Mouse (Mus musculus): Measurements from ENCODE around the gene Olfr1357. TPM values are rescaled to one million over a fixed set of nuclear protein-coding genes. Genes with fewer than 3 reads are reported as not detected.

The Olfr1357 gene
- polyA plus RNA-seq, 1 experiment from 2014 or later = not detected

- Histone ChIP-seq H3K4me2 (no peak overlapping the region), H3K36me3 (ENCODE audit: control insufficient read depth, insufficient read depth, low read length) (peaks cover under 1% of the 10 kb centered on the region; the same call in 1 of the 2 replicates), H3K4me1 (ENCODE audit: control insufficient read depth, insufficient read depth, low read length) (peaks cover 10% of the 10 kb centered on the region; the same call in 1 of the 2 replicates), H3K4me3 (ENCODE audit: low read depth, low read length) (no peak overlapping the region), H3K9me3 (ENCODE audit: control insufficient read depth, low read length) (no peaks in the 10 kb centered on the region), H3K9ac (ENCODE audit: low read length) (no peak overlapping the region), H3K27ac (ENCODE audit: low read depth, low read length) (no peak overlapping the region), H3K27me3 (ENCODE audit: control insufficient read depth, insufficient read depth, low read length) (no peaks in the 10 kb centered on the region)
- DNase-seq (ENCODE audit: low spot score, missing footprints) = peak; percentile 59
- ATAC-seq (ENCODE audit: low FRiP score) = no peak
These were observed 23.3 kb downstream of the Olfr1357 start for GRCm38 (mm10) chr10:78594566-78594965.

GRCm38 (mm10) chr10:78594157-78594556, 23.7 kb downstream of the Olfr1357 start:
- WGBS = 86% methylated on average over 6 of the region's 6 CpGs
- DNase-seq (ENCODE audit: low spot score, missing footprints) = peak; percentile 8
- peaks cover 3% of the 10 kb centered on the region; the same call in 1 of the 2 replicates for H3K36me3 ChIP-seq (ENCODE audit: control insufficient read depth, insufficient read depth, low read length)

GRCm38 (mm10) chr10:78593736-78594135, 24.1 kb downstream of the Olfr1357 start:
- no peak overlapping the region for H3K4me2 ChIP-seq
- no peak for ATAC-seq (ENCODE audit: low FRiP score)
- H3K27me3 ChIP-seq (ENCODE audit: control insufficient read depth, insufficient read depth, low read length) = no peaks in the 10 kb centered on the region
- no peak overlapping the region for H3K27ac ChIP-seq (ENCODE audit: low read depth, low read length)
- peaks cover 3% of the 10 kb centered on the region for H3K36me3 ChIP-seq (ENCODE audit: control insufficient read depth, insufficient read depth, low read length)
- no peak overlapping the region for H3K4me3 ChIP-seq (ENCODE audit: low read depth, low read length)
- 92% methylated on average over 5 of the region's 5 CpGs for WGBS
- peaks cover 10% of the 10 kb centered on the region; the same call in 1 of the 2 replicates for H3K4me1 ChIP-seq (ENCODE audit: control insufficient read depth, insufficient read depth, low read length)
- H3K9ac ChIP-seq (ENCODE audit: low read length) = no peak overlapping the region
- no peaks in the 10 kb centered on the region for H3K9me3 ChIP-seq (ENCODE audit: control insufficient read depth, low read length)
- peak; percentile 56 for DNase-seq (ENCODE audit: low spot score, missing footprints)

More at GRCm38 (mm10) chr10:78594157-78594556, 23.7 kb downstream of the Olfr1357 start:
- no peak for ATAC-seq (ENCODE audit: low FRiP score)
- Histone ChIP-seq H3K4me2 (no peak overlapping the region), H3K9me3 (ENCODE audit: control insufficient read depth, low read length) (no peaks in the 10 kb centered on the region), H3K9ac (ENCODE audit: low read length) (no peak overlapping the region), H3K4me1 (ENCODE audit: control insufficient read depth, insufficient read depth, low read length) (peaks cover 10% of the 10 kb centered on the region; the same call in 1 of the 2 replicates), H3K4me3 (ENCODE audit: low read depth, low read length) (no peak overlapping the region), H3K27me3 (ENCODE audit: control insufficient read depth, insufficient read depth, low read length) (no peaks in the 10 kb centered on the region), H3K27ac (ENCODE audit: low read depth, low read length) (no peak overlapping the region)

GRCm38 (mm10) chr10:78592856-78593379, 25.0 kb downstream of the Olfr1357 start:
- H3K4me1 ChIP-seq (ENCODE audit: control insufficient read depth, insufficient read depth, low read length) = peaks cover 10% of the 10 kb centered on the region; the same call in 1 of the 2 replicates
- H3K9me3 ChIP-seq (ENCODE audit: control insufficient read depth, low read length) = no peaks in the 10 kb centered on the region
- no peak for ATAC-seq (ENCODE audit: low FRiP score)
- no peaks in the 10 kb centered on the region for H3K27me3 ChIP-seq (ENCODE audit: control insufficient read depth, insufficient read depth, low read length)
- H3K9ac ChIP-seq (ENCODE audit: low read length) = no peak overlapping the region
- no peak overlapping the region for H3K4me3 ChIP-seq (ENCODE audit: low read depth, low read length)
- H3K4me2 ChIP-seq = no peak overlapping the region
- H3K27ac ChIP-seq (ENCODE audit: low read depth, low read length) = no peak overlapping the region
- DNase-seq (ENCODE audit: low spot score, missing footprints) = peak; percentile 79
- H3K36me3 ChIP-seq (ENCODE audit: control insufficient read depth, insufficient read depth, low read length) = peaks cover 3% of the 10 kb centered on the region
- 91% methylated on average over 4 of the region's 4 CpGs for WGBS

GRCm38 (mm10) chr10:78591406-78592328, 26.2 kb downstream of the Olfr1357 start, which contains the start of gene Syde1:
Syde1 (minus strand) TSS chr10:78591964.
- peak; percentile 94 for DNase-seq (ENCODE audit: low spot score, missing footprints)
- WGBS = 5% methylated on average over 40 of the region's 54 CpGs
- H3K4me1 ChIP-seq (ENCODE audit: control insufficient read depth, insufficient read depth, low read length) = peaks cover 10% of the 10 kb centered on the region; the same call in 1 of the 2 replicates
- H3K36me3 ChIP-seq (ENCODE audit: control insufficient read depth, insufficient read depth, low read length) = peaks cover 9% of the 10 kb centered on the region
- no peaks in the 10 kb centered on the region for H3K27me3 ChIP-seq (ENCODE audit: control insufficient read depth, insufficient read depth, low read length)
- peak; percentile 80 for ATAC-seq (ENCODE audit: low FRiP score)
- peak within 1 kb of the TSS; percentile 80 for H3K9ac ChIP-seq (ENCODE audit: low read length)
- H3K27ac ChIP-seq (ENCODE audit: low read depth, low read length) = no peak within 1 kb of the TSS
- H3K9me3 ChIP-seq (ENCODE audit: control insufficient read depth, low read length) = no peaks in the 10 kb centered on the region
- peak within 1 kb of the TSS; percentile 66 for H3K4me2 ChIP-seq
- H3K4me3 ChIP-seq (ENCODE audit: low read depth, low read length) = peak within 1 kb of the TSS; percentile 49

- H3K9me3 ChIP-seq (ENCODE audit: control insufficient read depth, low read length) = no peaks in the 10 kb centered on the region
- H3K4me1 ChIP-seq (ENCODE audit: control insufficient read depth, insufficient read depth, low read length) = peaks cover 10% of the 10 kb centered on the region; the same call in 1 of the 2 replicates
- no peak overlapping the region for H3K27ac ChIP-seq (ENCODE audit: low read depth, low read length)
- no peak for DNase-seq (ENCODE audit: low spot score, missing footprints)
- peak overlapping the region; percentile 49 for H3K4me3 ChIP-seq (ENCODE audit: low read depth, low read length)
- H3K36me3 ChIP-seq (ENCODE audit: control insufficient read depth, insufficient read depth, low read length) = peaks cover 9% of the 10 kb centered on the region
- peak overlapping the region; percentile 80; the same call in 1 of the 2 replicates for H3K9ac ChIP-seq (ENCODE audit: low read length)
- no peaks in the 10 kb centered on the region for H3K27me3 ChIP-seq (ENCODE audit: control insufficient read depth, insufficient read depth, low read length)
- 60% methylated on average over 9 of the region's 9 CpGs for WGBS
- no peak; the same call in 1 of the 2 replicates for ATAC-seq (ENCODE audit: low FRiP score)
- H3K4me2 ChIP-seq = peak overlapping the region; percentile 66
These were observed 27.1 kb downstream of the Olfr1357 start for GRCm38 (mm10) chr10:78590744-78591143.

GRCm38 (mm10) chr10:78589901-78590300, 28.0 kb downstream of the Olfr1357 start:
- 92% methylated on average over 8 of the region's 8 CpGs for WGBS
- Histone ChIP-seq H3K27ac (ENCODE audit: low read depth, low read length) (no peak overlapping the region), H3K27me3 (ENCODE audit: control insufficient read depth, insufficient read depth, low read length) (no peaks in the 10 kb centered on the region), H3K9me3 (ENCODE audit: control insufficient read depth, low read length) (no peaks in the 10 kb centered on the region), H3K9ac (ENCODE audit: low read length) (no peak overlapping the region), H3K4me3 (ENCODE audit: low read depth, low read length) (no peak overlapping the region), H3K4me1 (ENCODE audit: control insufficient read depth, insufficient read depth, low read length) (peaks cover 10% of the 10 kb centered on the region; the same call in 1 of the 2 replicates), H3K4me2 (no peak overlapping the region), H3K36me3 (ENCODE audit: control insufficient read depth, insufficient read depth, low read length) (peaks cover 16% of the 10 kb centered on the region)
- no peak for ATAC-seq (ENCODE audit: low FRiP score)
- DNase-seq (ENCODE audit: low spot score, missing footprints) = no peak

GRCm38 (mm10) chr10:78589291-78589690, 28.6 kb downstream of the Olfr1357 start:
- ATAC-seq (ENCODE audit: low FRiP score) (no peak), DNase-seq (ENCODE audit: low spot score, missing footprints) (no peak)
- Histone ChIP-seq H3K27me3 (ENCODE audit: control insufficient read depth, insufficient read depth, low read length) (no peaks in the 10 kb centered on the region), H3K36me3 (ENCODE audit: control insufficient read depth, insufficient read depth, low read length) (peaks cover 18% of the 10 kb centered on the region), H3K4me2 (no peak overlapping the region), H3K27ac (ENCODE audit: low read depth, low read length) (no peak overlapping the region), H3K4me3 (ENCODE audit: low read depth, low read length) (no peak overlapping the region), H3K9me3 (ENCODE audit: control insufficient read depth, low read length) (no peaks in the 10 kb centered on the region), H3K4me1 (ENCODE audit: control insufficient read depth, insufficient read depth, low read length) (peaks cover 10% of the 10 kb centered on the region; the same call in 1 of the 2 replicates), H3K9ac (ENCODE audit: low read length) (no peak overlapping the region)
- 94% methylated on average over 18 of the region's 18 CpGs for WGBS

- H3K27ac ChIP-seq (ENCODE audit: low read depth, low read length) = no peak overlapping the region
- peaks cover 18% of the 10 kb centered on the region for H3K36me3 ChIP-seq (ENCODE audit: control insufficient read depth, insufficient read depth, low read length)
- H3K9ac ChIP-seq (ENCODE audit: low read length) = no peak overlapping the region
- WGBS = 95% methylated on average over 13 of the region's 13 CpGs
- ATAC-seq (ENCODE audit: low FRiP score) (no peak), DNase-seq (ENCODE audit: low spot score, missing footprints) (no peak)
- H3K4me2 ChIP-seq = no peak overlapping the region
- H3K4me1 ChIP-seq (ENCODE audit: control insufficient read depth, insufficient read depth, low read length) = peaks cover 4% of the 10 kb centered on the region; the same call in 1 of the 2 replicates
- H3K9me3 ChIP-seq (ENCODE audit: control insufficient read depth, low read length) = no peaks in the 10 kb centered on the region
- no peaks in the 10 kb centered on the region for H3K27me3 ChIP-seq (ENCODE audit: control insufficient read depth, insufficient read depth, low read length)
- no peak overlapping the region for H3K4me3 ChIP-seq (ENCODE audit: low read depth, low read length)
These were observed 31.8 kb downstream of the Olfr1357 start for GRCm38 (mm10) chr10:78586026-78586425.
